Mouse (Mus musculus): ENCODE data around the gene Flot2. TPM values are rescaled to one million over a fixed set of nuclear protein-coding genes. Genes with fewer than 3 reads are reported as not detected.
"Not testable (repeated sequence)": the region's sequence is repeated elsewhere in the genome, so short reads cannot be mapped to it uniquely, and the experiment has no call there.

Flot2 gene
- polyA plus RNA-seq, 1 experiment from 2014 or later = 68.4 TPM

DNA sequence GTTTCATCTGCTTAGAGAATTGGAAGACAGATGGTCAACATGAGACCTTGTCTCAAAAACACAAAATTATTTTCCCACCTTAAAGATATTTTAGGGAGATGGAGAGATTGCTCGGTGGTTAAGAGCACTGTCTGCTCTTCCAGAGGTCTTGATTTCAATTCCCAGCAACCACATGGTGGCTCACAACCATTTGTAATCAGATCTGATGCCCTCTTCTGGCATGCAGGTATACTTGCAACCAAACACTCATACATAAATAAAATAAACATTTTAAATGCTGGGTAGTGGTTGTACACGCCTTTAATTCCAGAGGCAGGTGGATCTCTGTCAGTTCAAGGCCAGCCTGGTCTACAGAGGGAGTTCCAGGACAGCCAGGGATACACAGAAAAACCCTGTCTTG is 3.1 kb downstream of the Flot2 start:
- Histone ChIP-seq H3K79me2 (ENCODE audit: inconsistent target) (peaks cover 19% of the 10 kb centered on the region; the same call in 1 of the 2 replicates), H3K27ac (no peak overlapping the region), H3K4me3 (ENCODE audit: inconsistent target) (no peak overlapping the region), H3K36me3 (ENCODE audit: inconsistent target) (no peaks in the 10 kb centered on the region)
- WGBS (ENCODE audit: missing documents) = 75% methylated on average over 2 of the region's 2 CpGs

DNA sequence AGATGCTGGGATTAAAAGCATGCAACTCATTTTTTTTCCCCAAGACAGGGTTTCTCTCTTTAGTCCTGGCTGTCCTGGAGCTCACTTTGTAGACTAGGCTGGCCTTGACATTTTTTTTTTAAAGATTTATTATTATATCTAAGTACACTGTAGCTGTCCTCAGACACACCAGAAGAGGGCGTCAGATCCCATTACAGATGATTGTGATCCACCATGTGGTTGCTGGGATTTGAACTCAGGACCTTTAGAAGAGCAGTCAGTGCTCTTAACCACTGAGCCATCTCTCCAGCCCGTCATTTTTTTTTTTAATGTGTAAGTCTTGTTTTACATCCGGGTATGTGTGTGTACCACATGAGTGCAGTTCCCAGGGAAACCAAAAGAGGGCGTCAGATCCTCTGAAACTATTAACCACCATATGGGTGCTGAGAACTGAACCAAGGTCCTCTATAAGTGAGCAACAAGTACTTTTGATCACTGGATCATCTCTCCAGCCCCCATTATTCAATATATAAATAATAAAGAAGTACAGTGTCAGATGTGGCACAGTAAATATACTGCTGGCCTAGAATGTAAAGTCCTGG is 4.6 kb downstream of the Flot2 start:
- H3K36me3 ChIP-seq (ENCODE audit: inconsistent target); H3K4me3 ChIP-seq (ENCODE audit: inconsistent target); H3K27ac ChIP-seq: not testable (repeated sequence)
- H3K79me2 ChIP-seq (ENCODE audit: inconsistent target) = peaks cover 19% of the 10 kb centered on the region; the same call in 1 of the 2 replicates
- WGBS (ENCODE audit: missing documents) = 96% methylated on average over 4 of the region's 4 CpGs

GRCm38 (mm10) chr11:78044758-78045251 is 7.1 kb downstream of the Flot2 start:
- no peak overlapping the region for H3K4me3 ChIP-seq (ENCODE audit: inconsistent target)
- H3K79me2 ChIP-seq (ENCODE audit: inconsistent target) = peaks cover under 1% of the 10 kb centered on the region; the same call in 1 of the 2 replicates
- WGBS (ENCODE audit: missing documents) = 60% methylated on average over 5 of the region's 5 CpGs
- H3K36me3 ChIP-seq (ENCODE audit: inconsistent target) = no peaks in the 10 kb centered on the region
- no peak overlapping the region for H3K27ac ChIP-seq

DNA sequence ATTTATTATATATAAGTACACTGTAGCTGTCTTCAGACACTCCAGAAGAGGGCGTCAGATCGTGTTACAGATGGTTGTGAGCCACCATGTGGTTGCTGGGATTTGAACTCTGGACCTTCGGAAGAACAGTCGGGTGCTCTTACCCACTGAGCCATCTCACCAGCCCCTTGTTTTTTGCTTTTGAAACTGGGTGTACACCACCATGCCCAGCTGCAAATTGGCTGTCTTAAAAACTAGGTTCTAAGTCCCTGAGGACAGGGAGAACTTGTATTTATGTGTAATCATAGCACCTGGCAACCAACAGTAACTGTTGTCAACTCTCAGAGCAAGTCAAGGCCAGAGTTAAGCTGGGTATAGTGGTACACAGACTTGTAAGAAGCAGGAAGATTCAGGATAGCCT is 10.9 kb downstream of the Flot2 start:
- H3K27ac ChIP-seq; H3K79me2 ChIP-seq (ENCODE audit: inconsistent target); H3K4me3 ChIP-seq (ENCODE audit: inconsistent target): not testable (repeated sequence)
- WGBS (ENCODE audit: missing documents) = 80% methylated on average over 1 of the region's 4 CpGs
- peaks cover 14% of the 10 kb centered on the region for H3K36me3 ChIP-seq (ENCODE audit: inconsistent target)

- no peak overlapping the region for H3K27ac ChIP-seq
Measured at GRCm38 (mm10) chr11:78053078-78053477, 15.3 kb downstream of the Flot2 start.

GRCm38 (mm10) chr11:78056946-78057345 is 19.2 kb downstream of the Flot2 start:
- Histone ChIP-seq H3K36me3 (ENCODE audit: inconsistent target) (peaks cover 66% of the 10 kb centered on the region), H3K4me3 (ENCODE audit: inconsistent target) (no peak overlapping the region), H3K79me2 (ENCODE audit: inconsistent target) (no peaks in the 10 kb centered on the region), H3K27ac (no peak overlapping the region)
- WGBS (ENCODE audit: missing documents) = 85% methylated on average over 7 of the region's 8 CpGs

More at GRCm38 (mm10) chr11:78053078-78053477, 15.3 kb downstream of the Flot2 start:
- Histone ChIP-seq H3K79me2 (ENCODE audit: inconsistent target) (no peaks in the 10 kb centered on the region), H3K36me3 (ENCODE audit: inconsistent target) (peaks cover 57% of the 10 kb centered on the region), H3K4me3 (ENCODE audit: inconsistent target) (no peak overlapping the region)
- 86% methylated on average over 8 of the region's 8 CpGs for WGBS (ENCODE audit: missing documents)

DNA sequence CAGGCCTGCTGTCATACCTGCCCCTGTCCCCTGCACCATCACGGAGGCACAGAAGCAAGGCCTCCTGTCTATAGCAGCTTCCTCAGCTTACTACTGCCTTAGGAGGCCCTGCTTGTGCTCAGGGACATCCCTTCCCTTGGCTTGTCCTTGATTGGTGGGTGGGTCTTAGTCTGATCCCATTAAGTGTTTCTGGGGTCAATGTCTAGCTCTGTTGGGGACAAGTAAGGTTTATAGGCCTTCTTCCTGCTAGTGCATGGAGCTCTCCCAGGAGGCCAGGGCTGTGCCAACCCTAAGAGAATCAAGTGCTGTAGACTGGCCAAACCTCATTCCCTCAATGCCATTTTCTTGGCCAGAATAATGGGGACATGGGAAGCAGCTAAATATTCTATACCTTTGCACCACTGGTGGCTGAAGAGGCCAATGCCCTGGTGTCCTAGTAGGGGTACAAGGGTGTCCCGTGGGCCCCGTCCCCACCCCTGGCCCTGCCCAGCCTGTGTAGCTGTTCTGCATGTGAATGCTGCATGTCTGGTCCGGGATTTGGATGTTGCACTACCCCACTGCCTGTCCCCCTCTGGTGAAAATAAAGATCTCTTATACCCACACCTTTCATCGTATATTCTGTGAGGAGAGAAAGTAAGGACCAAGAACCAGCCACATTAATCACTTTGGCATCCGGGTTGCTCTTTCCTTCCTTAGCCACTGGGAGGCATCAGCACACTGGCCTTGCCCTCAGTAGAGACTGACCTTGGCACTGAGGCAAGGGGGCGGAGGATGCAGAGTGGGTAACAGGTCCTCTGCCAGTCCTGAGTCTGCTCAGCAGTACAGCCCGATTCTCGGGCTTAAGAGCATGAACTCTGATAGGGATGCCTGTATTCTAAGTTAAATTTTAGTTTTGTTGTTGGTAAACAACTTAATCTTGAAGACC is 22.4 kb downstream of the Flot2 start:
- Histone ChIP-seq H3K27ac (no peak overlapping the region), H3K4me3 (ENCODE audit: inconsistent target) (no peak overlapping the region), H3K79me2 (ENCODE audit: inconsistent target) (no peaks in the 10 kb centered on the region), H3K36me3 (ENCODE audit: inconsistent target) (peaks cover 43% of the 10 kb centered on the region)
- WGBS (ENCODE audit: missing documents) = 43% methylated on average over 9 of the region's 9 CpGs

- WGBS (ENCODE audit: missing documents) = 90% methylated on average over 1 of the region's 1 CpGs
- peaks cover 20% of the 10 kb centered on the region for H3K36me3 ChIP-seq (ENCODE audit: inconsistent target)
- no peak overlapping the region for H3K4me3 ChIP-seq (ENCODE audit: inconsistent target)
- no peak overlapping the region for H3K27ac ChIP-seq
- H3K79me2 ChIP-seq (ENCODE audit: inconsistent target) = no peaks in the 10 kb centered on the region
Measured at GRCm38 (mm10) chr11:78062563-78062962, 24.8 kb downstream of the Flot2 start.

- 83% methylated on average over 2 of the region's 2 CpGs for WGBS (ENCODE audit: missing documents)
- Histone ChIP-seq H3K4me3 (ENCODE audit: inconsistent target) (no peak overlapping the region), H3K27ac (no peak overlapping the region)
Measured at GRCm38 (mm10) chr11:78065906-78066305, 28.2 kb downstream of the Flot2 start.

GRCm38 (mm10) chr11:78066641-78067040 is 28.9 kb downstream of the Flot2 start:
- Histone ChIP-seq H3K79me2 (ENCODE audit: inconsistent target) (no peaks in the 10 kb centered on the region), H3K27ac (no peak overlapping the region), H3K36me3 (ENCODE audit: inconsistent target) (no peaks in the 10 kb centered on the region), H3K4me3 (ENCODE audit: inconsistent target) (no peak overlapping the region)
- 94% methylated on average over 2 of the region's 2 CpGs for WGBS (ENCODE audit: missing documents)

More at GRCm38 (mm10) chr11:78065906-78066305, 28.2 kb downstream of the Flot2 start:
- Histone ChIP-seq H3K36me3 (ENCODE audit: inconsistent target) (no peaks in the 10 kb centered on the region), H3K79me2 (ENCODE audit: inconsistent target) (no peaks in the 10 kb centered on the region)

DNA sequence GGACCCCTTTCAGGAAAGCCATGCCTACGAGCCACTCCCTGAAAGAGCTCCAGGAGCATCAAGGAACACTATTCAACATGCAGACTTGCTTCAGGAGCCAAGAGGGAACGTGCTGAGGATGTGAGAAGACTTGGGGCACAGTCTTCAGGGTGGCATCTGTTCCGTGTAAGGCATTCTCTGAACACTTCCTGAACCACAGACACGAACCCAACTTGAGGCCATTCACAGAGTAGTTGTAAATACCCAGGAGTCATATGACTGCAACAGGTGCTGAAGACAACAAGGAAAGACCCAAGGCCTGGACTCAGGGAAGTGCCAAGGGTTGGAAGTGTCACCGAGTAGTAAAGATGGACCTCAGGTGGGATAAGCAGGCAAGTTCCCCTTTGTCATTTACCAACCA is 29.8 kb downstream of the Flot2 start:
- Histone ChIP-seq H3K4me3 (ENCODE audit: inconsistent target) (no peak overlapping the region), H3K79me2 (ENCODE audit: inconsistent target) (no peaks in the 10 kb centered on the region), H3K27ac (no peak overlapping the region), H3K36me3 (ENCODE audit: inconsistent target) (no peaks in the 10 kb centered on the region; the same call in 1 of the 2 replicates)
- 78% methylated on average over 5 of the region's 5 CpGs for whole genome bisulfite sequencing (ENCODE audit: missing documents)

DNA sequence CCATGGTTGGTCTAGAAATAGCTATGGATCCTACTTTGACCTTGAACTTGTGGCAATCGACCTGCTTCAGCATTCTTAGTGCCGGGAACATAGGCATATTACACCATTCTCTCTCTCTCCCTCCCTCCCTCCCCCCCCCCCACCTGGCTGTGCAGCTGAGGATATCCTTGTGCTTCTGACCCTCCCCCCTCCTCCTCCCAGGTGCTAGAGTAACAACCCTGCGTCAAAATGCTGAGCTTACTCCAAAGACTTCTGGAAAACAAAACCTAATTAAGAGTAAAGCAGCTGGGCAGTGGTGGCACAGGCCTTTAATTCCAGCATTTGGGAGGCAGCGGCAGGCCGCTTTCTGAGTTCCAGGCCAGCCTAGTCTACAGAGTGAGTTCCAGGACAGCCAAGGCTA is 31.4 kb downstream of the Flot2 start:
- H3K4me3 ChIP-seq (ENCODE audit: inconsistent target) = no peak overlapping the region
- no peak overlapping the region for H3K27ac ChIP-seq
- WGBS (ENCODE audit: missing documents) = 100% methylated on average over 2 of the region's 5 CpGs
- H3K36me3 ChIP-seq (ENCODE audit: inconsistent target) = peaks cover 12% of the 10 kb centered on the region
- H3K79me2 ChIP-seq (ENCODE audit: inconsistent target) = no peaks in the 10 kb centered on the region

- H3K27ac ChIP-seq = no peak overlapping the region
- no peaks in the 10 kb centered on the region for H3K79me2 ChIP-seq (ENCODE audit: inconsistent target)
- H3K36me3 ChIP-seq (ENCODE audit: inconsistent target) = peaks cover 17% of the 10 kb centered on the region
- WGBS (ENCODE audit: missing documents) = 94% methylated on average over 6 of the region's 6 CpGs
- H3K4me3 ChIP-seq (ENCODE audit: inconsistent target) = no peak overlapping the region
Measured at GRCm38 (mm10) chr11:78069646-78070045, 31.9 kb downstream of the Flot2 start.

GRCm38 (mm10) chr11:78071938-78072337 is 34.2 kb downstream of the Flot2 start:
- H3K27ac ChIP-seq = no peak overlapping the region
- H3K79me2 ChIP-seq (ENCODE audit: inconsistent target) = no peaks in the 10 kb centered on the region
- WGBS (ENCODE audit: missing documents) = 90% methylated on average over 5 of the region's 5 CpGs
- H3K36me3 ChIP-seq (ENCODE audit: inconsistent target) = peaks cover 37% of the 10 kb centered on the region
- H3K4me3 ChIP-seq (ENCODE audit: inconsistent target) = no peak overlapping the region
